Mouse (Mus musculus) mouse embryonic stem cell (cell line): ENCODE measurements at regions not wholly inside any gene's neighbourhood (a gene's known extent, or its start where the extent isn't known, plus 50 kb on each side); places are given as distances from the start of the nearest gene placed in this dataset.

Source experiments
- in situ Hi-C, 2 experiments: fragments of 300-500 bp; cut with MboI; formaldehyde crosslinking; loops; 1 replicate in 1 of 2; 3 replicates in 1 of 2; pipeline ENCODE4 v1.14.3; 2019 to 2020; ENCODE audit warnings: low sequenced_read_pairs in 2 of 2, low pct_unique_long_range_greater_than_20kb in 1 of 2, mixed read lengths in 1 of 2; ENCODE audit not compliant: unreplicated experiment in 1 of 2

- in situ Hi-C loops, result no loop called here
Measured at GRCm38 (mm10) chrX:13014051-13014450, 57.2 kb upstream of the Usp9x start.

- in situ Hi-C loops, result no loop called here
Measured at GRCm38 (mm10) chrX:13013086-13013485, 58.2 kb upstream of the Usp9x start.

- in situ Hi-C loops, result no loop called here
Measured at GRCm38 (mm10) chrX:12990777-12991176, 80.5 kb upstream of the Usp9x start.

GRCm38 (mm10) chrX:12977676-12978075 is 93.6 kb upstream of the Usp9x start:
- in situ Hi-C loops, result no loop called here

- in situ Hi-C loops, result loop anchor here in 1 of 2 experiments (10.0 kb wide), 1 partner anchor 64 kb away; no protein-coding TSS in a partner anchor
Measured at GRCm38 (mm10) chrX:12968979-12969746, 102.1 kb upstream of the Usp9x start.

- in situ Hi-C loops, result loop anchor here in 1 of 2 experiments (10.0 kb wide), 1 partner anchor 55 kb away; no protein-coding TSS in a partner anchor
Measured at GRCm38 (mm10) chrX:12959467-12960314, 111.6 kb upstream of the Usp9x start.

- in situ Hi-C loops, result no loop called here
Measured at GRCm38 (mm10) chrX:12958873-12959272, 112.4 kb upstream of the Usp9x start.

- in situ Hi-C loops, result no loop called here
Measured at GRCm38 (mm10) chrX:12950928-12951660, 120.2 kb upstream of the Usp9x start.

GRCm38 (mm10) chrX:12942451-12942850 is 128.8 kb upstream of the Usp9x start:
- in situ Hi-C loops, result no loop called here

- in situ Hi-C loops, result no loop called here
Measured at GRCm38 (mm10) chrX:12936406-12937172, 134.7 kb upstream of the Usp9x start.

- in situ Hi-C loops, result no loop called here
Measured at GRCm38 (mm10) chrX:12933294-12933807, 137.9 kb upstream of the Usp9x start.

GRCm38 (mm10) chrX:12930242-12930641 is 141.1 kb upstream of the Usp9x start:
- in situ Hi-C loops, result no loop called here

GRCm38 (mm10) chrX:12927797-12928589 is 143.3 kb upstream of the Usp9x start:
- in situ Hi-C loops, result loop anchor here (5.0 to 10.0 kb wide), 3 partner anchors 107 to 147 kb away; partner anchors contain the start of gene Usp9x (in 2 of the 2)

GRCm38 (mm10) chrX:12924705-12925644 is 146.3 kb upstream of the Usp9x start:
- in situ Hi-C loops, result loop anchor here (5.0 to 25.0 kb wide), 5 partner anchors 110 to 562 kb away; partner anchors contain the start of gene Usp9x (in 2 of the 2)

GRCm38 (mm10) chrX:12919576-12919975 is 151.7 kb upstream of the Usp9x start:
- in situ Hi-C loops, result loop anchor here (25.0 kb wide), 2 partner anchors 293 to 568 kb away; no protein-coding TSS in a partner anchor

GRCm38 (mm10) chrX:12917105-12917504 is 154.2 kb upstream of the Usp9x start:
- in situ Hi-C loops, result loop anchor here (25.0 kb wide), 2 partner anchors 295 to 570 kb away; no protein-coding TSS in a partner anchor
